Comparison of ENCODE assay signal across 8 mouse cellular contexts in genomic region chr8:118285596-118286281, GRCm38 (mm10). TPM values are rescaled to one million over a fixed set of nuclear protein-coding genes. Genes with fewer than 3 reads are reported as not detected.
DNase-seq lines count a peak whose midpoint lies in the region; ATAC-seq lines count a peak whose summit lies in the region.
"Had no signal": no experiment of that assay in that cellular context is flagged by ENCODE, and none has a peak within 500 bp of the region (broad histone marks: within the 10 kb centered on the region; RNA-seq: fewer than 3 reads in every experiment).

No protein-coding gene starts in this region.

- no peaks in the 10 kb centered on the region for H3K9me3 ChIP-seq in midbrain, embryonic 11.5 days (ENCODE audit: control insufficient read depth, low read length)
- no peaks in the 10 kb centered on the region for H3K9me3 ChIP-seq in midbrain, embryonic 10.5 days (replicated peaks)
- no peaks in the 10 kb centered on the region for H3K9me3 ChIP-seq in forebrain, embryonic 15.5 days
- no peaks in the 10 kb centered on the region for H3K9me3 ChIP-seq in hindbrain, embryonic 15.5 days

- H3K4me2 ChIP-seq in midbrain, embryonic 11.5 days, result no peak overlapping the region
- H3K4me2 ChIP-seq in forebrain, embryonic 15.5 days (replicated peaks), result peak overlapping the region; percentile 73
- H3K4me2 ChIP-seq in hindbrain, embryonic 15.5 days, result peak overlapping the region; percentile 81

- peaks cover 19% of the 10 kb centered on the region for H3K27me3 ChIP-seq in midbrain, embryonic 11.5 days (ENCODE audit: control insufficient read depth, insufficient read depth, low read length)
- peaks cover 67% of the 10 kb centered on the region for H3K27me3 ChIP-seq in midbrain, embryonic 10.5 days (ENCODE audit: low read depth, poor library complexity, severe bottlenecking)
- no peaks in the 10 kb centered on the region for H3K27me3 ChIP-seq in forebrain, embryonic 15.5 days
- no peaks in the 10 kb centered on the region for H3K27me3 ChIP-seq in hindbrain, embryonic 15.5 days

- WGBS in midbrain, embryonic 11.5 days, result 25% methylated on average over 10 of the region's 10 CpGs
- 20% methylated on average over 10 of the region's 10 CpGs for WGBS in midbrain, embryonic 10.5 days
- 33% methylated on average over 10 of the region's 10 CpGs for WGBS in forebrain, embryonic 15.5 days
- 22% methylated on average over 10 of the region's 10 CpGs for WGBS in hindbrain, embryonic 15.5 days

- peak; percentile 83 for DNase-seq in midbrain, embryonic 11.5 days (ENCODE audit: low spot score, missing footprints)
- DNase-seq in midbrain, embryonic 10.5 days (ENCODE audit: low spot score), result no peak
- DNase-seq in right cerebral cortex, postnatal 4 days, result no peak
- DNase-seq in natural killer cell, adult 2 months (ENCODE audit: low spot score in 2 of 2), result no peak
- DNase-seq: cerebellum, adult 8-10 months had no signal

- no peak overlapping the region for H3K4me3 ChIP-seq in midbrain, embryonic 11.5 days (ENCODE audit: low read depth, low read length)
- no peak overlapping the region for H3K4me3 ChIP-seq in midbrain, embryonic 10.5 days
- peak overlapping the region; percentile 57 for H3K4me3 ChIP-seq in forebrain, embryonic 15.5 days
- H3K4me3 ChIP-seq in hindbrain, embryonic 15.5 days, result peak overlapping the region; percentile 61

- no peak overlapping the region for H3K9ac ChIP-seq in midbrain, embryonic 11.5 days (ENCODE audit: low read length)
- H3K9ac ChIP-seq in forebrain, embryonic 15.5 days (replicated peaks), result peak overlapping the region; percentile 67; the same call in 1 of the 2 replicates
- peak overlapping the region; percentile 65 for H3K9ac ChIP-seq in hindbrain, embryonic 15.5 days

- H3K27ac ChIP-seq in midbrain, embryonic 11.5 days (ENCODE audit: low read depth, low read length), result no peak overlapping the region
- H3K27ac ChIP-seq in midbrain, embryonic 10.5 days (replicated peaks), result no peak overlapping the region
- H3K27ac ChIP-seq in forebrain, embryonic 15.5 days (replicated peaks), result peak overlapping the region; percentile 9; the same call in 1 of the 2 replicates
- no peak overlapping the region for H3K27ac ChIP-seq in hindbrain, embryonic 15.5 days (replicated peaks)

- H3K36me3 ChIP-seq in midbrain, embryonic 11.5 days (ENCODE audit: control insufficient read depth, insufficient read depth, low read length), result no peaks in the 10 kb centered on the region
- H3K36me3 ChIP-seq in midbrain, embryonic 10.5 days, result no peaks in the 10 kb centered on the region
- no peaks in the 10 kb centered on the region for H3K36me3 ChIP-seq in forebrain, embryonic 15.5 days
- no peaks in the 10 kb centered on the region for H3K36me3 ChIP-seq in hindbrain, embryonic 15.5 days

- H3K4me1 ChIP-seq in midbrain, embryonic 11.5 days (ENCODE audit: control insufficient read depth, insufficient read depth, low read length), result peaks cover 5% of the 10 kb centered on the region
- peaks cover 39% of the 10 kb centered on the region for H3K4me1 ChIP-seq in midbrain, embryonic 10.5 days
- H3K4me1 ChIP-seq in forebrain, embryonic 15.5 days, result peaks cover 40% of the 10 kb centered on the region
- H3K4me1 ChIP-seq in hindbrain, embryonic 15.5 days (replicated peaks), result peaks cover 54% of the 10 kb centered on the region

- ATAC-seq in midbrain, embryonic 11.5 days (ENCODE audit: low FRiP score), result no peak
- ATAC-seq in forebrain, embryonic 15.5 days (replicated peaks), result no peak
- no peak for ATAC-seq in hindbrain, embryonic 15.5 days (ENCODE audit: low FRiP score, low read depth)
- no peak for ATAC-seq in activated CD4-positive, CD25-positive, alpha-beta regulatory T cell, adult 4 months

RNA-seq across cellular contexts. Expression of gene Cdh13, which starts 2.2 kb away (rescaled TPM):
- 10.8 and 12.2 TPM in 2 replicates for polyA plus RNA-seq in midbrain, embryonic 11.5 days (2014; fragmentation: Nextera tagmentation; extraction: Ambion mirVana)
- 2.5 and 6.0 TPM in 2 replicates for polyA plus RNA-seq in midbrain, embryonic 10.5 days (2016; fragmentation: Nextera tagmentation; extraction: Ambion mirVana)
- 99.3 and 102 TPM in 2 replicates for polyA plus RNA-seq in forebrain, embryonic 15.5 days (2015; fragmentation: Nextera tagmentation; extraction: Ambion mirVana)
- polyA plus RNA-seq in hindbrain, embryonic 15.5 days (2015; fragmentation: Nextera tagmentation; extraction: Ambion mirVana), result 99.0 and 112 TPM in 2 replicates
- polyA plus RNA-seq in activated CD4-positive, CD25-positive, alpha-beta regulatory T cell, adult 4 months (2017; shearing (Covaris generic)), result under 1 TPM; 0.15 to 0.34 TPM

Comparison
In these comparisons a context has a peak if more than half of its experiments do, and no peak if none do; other contexts are left out.
1. H3K4me3 ChIP-seq: peak in forebrain, embryonic 15.5 days (single experiment) and hindbrain, embryonic 15.5 days (single experiment); none in midbrain, embryonic 11.5 days (single experiment) and midbrain, embryonic 10.5 days (single experiment).